Mouse (Mus musculus) E14TG2a.4 (cell line): ENCODE measurements at regions not wholly inside any gene's neighbourhood (a gene's known extent, or its start where the extent isn't known, plus 50 kb on each side); places are given as distances from the start of the nearest gene placed in this dataset.

Experiments used
- H3K27me3 ChIP-seq: 2 replicates; pipeline ENCODE4 v1.6.1; 2014; ENCODE audit warnings: low read length, control low read depth; ENCODE audit not compliant: insufficient read depth
- H3K36me3 ChIP-seq: 2 replicates; pipeline ENCODE4 v1.6.1; 2014; ENCODE audit warnings: low read length, control low read depth; ENCODE audit not compliant: insufficient read depth
- H3K4me1 ChIP-seq: replicated peaks from 2 replicates; pipeline ENCODE4 v1.6.1; 2014; ENCODE audit warnings: low read depth, low read length, control low read depth
- H3K4me3 ChIP-seq: replicated peaks from 2 replicates; pipeline ENCODE4 v1.5.1; 2014; ENCODE audit warnings: mild to moderate bottlenecking, low read length
- H3K9me3 ChIP-seq: 2 replicates; pipeline ENCODE4 v1.6.1; 2014; ENCODE audit warnings: low read length, control low read depth
- CTCF ChIP-seq: conservative IDR thresholded peaks from 2 replicates; pipeline ENCODE4 v1.5.1; 2014; ENCODE audit warnings: low read length
- NANOG ChIP-seq: IDR thresholded peaks from 2 replicates; pipeline ENCODE4 v1.6.1; 2014; ENCODE audit warnings: borderline replicate concordance, low read length, mixed read lengths
- POU5F1 ChIP-seq: IDR thresholded peaks from 2 replicates; pipeline ENCODE4 v1.6.1; 2014; ENCODE audit warnings: low read length, borderline replicate concordance

DNA sequence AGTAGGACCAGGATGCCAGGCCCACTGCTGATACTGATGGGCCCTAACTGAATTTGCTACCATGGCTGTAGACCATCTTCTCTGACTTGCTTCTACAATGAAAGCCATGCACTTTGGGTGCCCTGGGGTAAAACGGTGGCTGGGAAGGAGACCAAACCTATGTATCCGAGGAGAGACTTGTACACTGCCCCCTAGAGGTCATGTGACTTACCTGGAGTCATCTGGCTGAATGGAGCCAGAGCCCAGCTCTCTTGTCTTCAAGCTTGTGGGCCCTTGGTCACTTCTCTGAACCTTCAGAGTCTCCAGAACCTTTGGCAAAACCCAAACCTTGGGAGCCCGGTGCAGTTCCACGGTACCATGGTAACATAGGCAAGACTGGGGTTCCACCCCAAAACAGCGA is 117.6 kb upstream of the Sdk2 start:
- TF ChIP-seq NANOG, result no peak
- no peak for TF ChIP-seq POU5F1
- peak; percentile 32 for TF ChIP-seq CTCF
- H3K36me3 ChIP-seq, result no peaks in the 10 kb centered on the region
- H3K9me3 ChIP-seq, result no peaks in the 10 kb centered on the region
- peaks cover 53% of the 10 kb centered on the region for H3K27me3 ChIP-seq
- peak overlapping the region; percentile 32; the same call in 1 of the 2 replicates for H3K4me3 ChIP-seq
- H3K4me1 ChIP-seq, result peaks cover 17% of the 10 kb centered on the region

DNA sequence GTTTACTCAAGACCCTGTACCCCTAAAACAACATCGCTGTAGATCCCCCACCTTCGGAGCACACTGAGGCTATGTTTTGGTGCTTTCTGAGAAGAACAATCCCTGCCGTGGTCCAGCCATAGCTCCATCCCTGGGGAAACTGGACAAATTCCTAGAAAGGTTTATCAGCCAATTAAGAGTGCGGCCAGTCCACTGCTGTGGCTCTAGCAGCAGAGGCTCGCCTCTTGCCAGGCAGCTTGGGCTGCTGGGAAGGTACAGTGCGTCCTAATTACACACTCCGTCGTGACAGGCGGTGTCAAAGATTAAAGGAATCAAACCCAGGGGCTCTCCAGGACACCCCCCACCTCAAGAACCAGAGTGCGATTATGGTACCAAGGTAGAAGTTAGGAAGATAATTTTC is 116.4 kb upstream of the Sdk2 start:
- no peaks in the 10 kb centered on the region for H3K9me3 ChIP-seq
- peaks cover 57% of the 10 kb centered on the region for H3K27me3 ChIP-seq
- TF ChIP-seq POU5F1 (no peak), NANOG (no peak), CTCF (no peak)
- H3K36me3 ChIP-seq, result no peaks in the 10 kb centered on the region
- H3K4me3 ChIP-seq, result no peak overlapping the region
- H3K4me1 ChIP-seq, result peaks cover 22% of the 10 kb centered on the region

DNA sequence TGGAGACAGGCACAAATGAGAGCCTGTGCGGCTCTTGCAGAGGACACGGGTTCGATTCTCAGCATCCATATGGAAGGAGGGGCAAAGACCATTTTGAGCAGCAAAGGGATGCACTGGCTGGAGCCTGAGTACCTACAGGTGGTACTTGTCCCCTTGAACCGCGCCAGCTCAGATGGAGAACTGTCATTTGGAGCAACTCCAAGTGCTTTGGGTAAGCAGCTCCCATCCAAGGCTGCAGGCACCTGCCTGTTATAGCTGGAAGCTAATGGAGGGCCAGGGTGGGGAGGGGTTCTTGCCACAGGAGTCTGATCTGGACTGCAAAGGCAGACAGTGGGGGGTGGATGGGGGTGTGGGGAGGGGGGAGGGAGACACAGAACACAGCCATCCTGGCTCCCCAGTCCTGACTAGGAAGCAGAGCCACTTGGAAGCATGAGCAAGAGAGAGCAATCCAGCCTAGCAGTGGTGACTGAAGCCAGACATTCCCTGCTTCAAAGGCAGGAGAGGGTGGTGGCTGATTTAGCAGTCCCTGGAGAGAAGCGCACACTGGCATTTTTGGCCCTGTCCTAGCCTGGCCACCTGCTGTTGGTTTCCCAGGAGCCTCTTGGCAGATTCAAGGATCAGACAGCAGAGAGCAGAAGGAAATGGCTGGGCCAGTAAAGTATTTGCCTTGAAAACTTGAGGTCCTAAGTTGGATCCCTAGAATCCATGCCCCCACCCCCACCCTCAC is 112.1 kb upstream of the Sdk2 start:
- Histone ChIP-seq H3K4me1 (peaks cover 14% of the 10 kb centered on the region), H3K36me3 (no peaks in the 10 kb centered on the region), H3K9me3 (no peaks in the 10 kb centered on the region), H3K4me3 (no peak overlapping the region), H3K27me3 (peaks cover 61% of the 10 kb centered on the region)
- TF ChIP-seq NANOG, result no peak
- no peak for TF ChIP-seq POU5F1
- no peak for TF ChIP-seq CTCF

DNA sequence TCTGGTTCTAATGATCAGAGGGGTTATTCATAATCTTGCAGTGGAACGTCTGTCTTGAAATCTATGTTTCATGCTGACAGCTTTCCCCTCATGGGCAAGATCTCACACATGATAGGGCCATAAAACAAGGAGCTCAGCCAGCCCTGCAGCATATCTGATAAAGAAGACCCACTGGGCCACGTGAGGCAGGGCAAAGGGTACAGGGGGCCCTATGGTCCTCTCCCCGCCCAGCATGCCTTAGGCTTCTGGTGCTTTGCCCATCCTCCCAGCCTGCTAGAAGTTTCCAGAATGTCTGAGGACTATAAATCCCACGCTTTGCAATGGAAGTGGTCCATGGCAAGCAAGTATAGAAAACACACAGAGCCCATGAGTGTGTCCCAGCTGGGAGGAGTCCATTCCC is 110.9 kb upstream of the Sdk2 start:
- Histone ChIP-seq H3K9me3 (no peaks in the 10 kb centered on the region), H3K27me3 (peaks cover 58% of the 10 kb centered on the region), H3K36me3 (no peaks in the 10 kb centered on the region), H3K4me3 (no peak overlapping the region), H3K4me1 (peaks cover 14% of the 10 kb centered on the region)
- no peak for TF ChIP-seq CTCF
- no peak for TF ChIP-seq POU5F1
- TF ChIP-seq NANOG, result no peak

DNA sequence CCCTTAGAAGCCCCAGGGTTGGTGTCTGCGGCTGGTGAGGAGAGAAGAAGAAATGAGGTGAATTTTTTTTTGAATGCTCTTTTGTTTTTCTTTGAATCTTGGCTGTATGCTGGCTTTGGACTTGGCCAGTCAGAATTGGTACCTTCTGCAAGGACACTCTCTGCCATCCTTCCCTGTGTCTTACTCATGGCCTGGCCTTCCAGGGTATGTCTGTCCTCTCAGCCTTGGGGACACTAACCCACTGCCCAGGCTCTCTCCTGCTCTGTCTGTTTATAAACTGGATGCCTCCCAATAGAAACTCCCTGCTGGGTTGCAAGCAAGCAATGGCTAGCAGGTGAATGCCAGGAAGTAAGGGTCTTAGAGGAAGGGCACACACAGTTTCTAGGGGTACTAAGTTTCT is 110.4 kb upstream of the Sdk2 start:
- no peaks in the 10 kb centered on the region for H3K9me3 ChIP-seq
- H3K4me1 ChIP-seq, result peaks cover 14% of the 10 kb centered on the region
- TF ChIP-seq NANOG (no peak), POU5F1 (no peak), CTCF (no peak)
- H3K36me3 ChIP-seq, result no peaks in the 10 kb centered on the region
- H3K27me3 ChIP-seq, result peaks cover 58% of the 10 kb centered on the region
- H3K4me3 ChIP-seq, result no peak overlapping the region

DNA sequence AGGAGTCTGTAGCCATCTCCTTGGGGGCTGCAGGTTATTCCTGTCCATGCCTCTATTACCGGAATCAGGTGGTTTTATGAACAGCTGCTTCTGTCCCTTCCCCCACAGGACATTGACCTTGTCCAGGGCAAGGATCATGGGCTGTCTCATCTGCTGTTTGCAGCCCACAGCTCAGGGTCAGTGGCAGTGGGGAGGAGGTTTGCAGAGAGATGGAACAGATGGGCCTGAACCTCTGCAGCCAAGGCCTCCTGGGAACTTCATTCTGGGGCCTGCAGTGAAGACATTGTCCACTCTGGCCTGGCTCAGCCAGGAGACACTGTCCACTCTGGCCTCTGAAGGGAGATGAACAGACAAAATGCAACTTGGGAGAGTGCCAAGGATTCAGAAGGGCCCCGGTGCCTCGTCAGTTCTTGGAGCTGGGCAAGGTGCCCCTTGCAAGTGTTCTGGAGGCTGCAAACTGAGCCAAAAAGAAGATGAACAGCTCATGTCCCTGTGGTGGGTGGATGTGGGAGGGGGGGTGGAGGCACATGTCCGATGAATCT is 109.9 kb upstream of the Sdk2 start:
- peaks cover 57% of the 10 kb centered on the region for H3K27me3 ChIP-seq
- H3K4me1 ChIP-seq, result peaks cover 14% of the 10 kb centered on the region
- H3K4me3 ChIP-seq, result no peak overlapping the region
- H3K36me3 ChIP-seq, result no peaks in the 10 kb centered on the region
- H3K9me3 ChIP-seq, result no peaks in the 10 kb centered on the region
- TF ChIP-seq POU5F1 (no peak), NANOG (no peak), CTCF (no peak)

DNA sequence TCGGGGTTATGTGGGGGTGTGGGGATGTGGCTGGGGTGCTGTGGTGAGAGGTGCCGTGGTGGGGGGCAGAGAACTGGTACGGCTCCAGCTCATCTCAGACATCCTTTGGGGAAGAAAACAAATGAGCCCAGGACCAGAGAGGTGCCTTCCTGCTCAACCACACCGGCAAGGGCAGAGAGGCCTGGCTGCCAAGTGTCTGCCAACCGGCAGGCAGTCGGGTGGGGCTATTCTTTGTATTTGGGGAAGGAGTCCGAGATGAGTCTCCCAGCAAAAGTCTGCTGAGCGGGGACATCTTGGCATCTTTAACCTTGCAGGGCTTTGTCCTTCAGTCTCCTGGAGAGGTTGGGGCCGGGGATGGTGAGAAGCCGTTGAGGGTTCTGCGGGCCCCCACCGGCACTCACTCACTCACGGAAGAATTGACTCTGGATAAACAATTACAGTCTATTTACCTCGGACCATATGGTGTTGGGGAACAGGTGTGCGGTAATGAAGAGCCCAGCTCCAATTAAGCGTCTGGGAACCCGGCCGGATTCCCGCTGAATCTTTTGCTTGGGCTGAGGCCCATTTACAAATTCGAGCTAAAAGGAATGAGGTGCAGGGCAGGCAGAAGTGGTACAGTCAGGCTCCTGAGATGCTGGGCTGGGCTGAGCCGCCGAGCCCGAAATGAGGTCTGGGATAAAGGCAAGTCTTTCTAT is 108.7 kb upstream of the Sdk2 start:
- Histone ChIP-seq H3K27me3 (peaks cover 64% of the 10 kb centered on the region), H3K4me3 (peak overlapping the region; percentile 7; the same call in 1 of the 2 replicates), H3K9me3 (no peaks in the 10 kb centered on the region), H3K36me3 (no peaks in the 10 kb centered on the region), H3K4me1 (peaks cover 14% of the 10 kb centered on the region)
- TF ChIP-seq NANOG (no peak), CTCF (no peak), POU5F1 (no peak)

DNA sequence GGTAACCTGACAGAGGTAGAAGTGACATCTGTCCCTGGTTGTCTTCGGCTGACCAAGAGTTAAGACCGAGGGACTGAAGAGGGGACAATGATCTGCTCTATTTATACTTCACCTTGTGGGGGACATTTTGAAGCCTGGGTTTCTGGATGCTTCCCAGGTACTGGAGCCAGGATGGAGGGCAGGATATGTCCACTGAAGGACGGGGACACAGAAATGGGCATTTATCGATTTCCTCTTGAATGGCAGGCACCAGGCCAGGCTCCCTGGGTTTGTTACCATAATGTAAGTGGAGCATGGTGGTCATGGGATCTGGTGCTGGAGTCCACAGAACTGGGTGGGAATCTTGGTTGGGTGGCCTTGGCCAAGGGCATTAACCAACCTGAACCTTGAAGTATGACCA is 108.0 kb upstream of the Sdk2 start:
- Histone ChIP-seq H3K4me1 (peaks cover 14% of the 10 kb centered on the region), H3K27me3 (peaks cover 65% of the 10 kb centered on the region), H3K9me3 (no peaks in the 10 kb centered on the region), H3K36me3 (no peaks in the 10 kb centered on the region), H3K4me3 (no peak overlapping the region)
- no peak for TF ChIP-seq NANOG
- TF ChIP-seq POU5F1, result no peak
- no peak for TF ChIP-seq CTCF
